Mouse (Mus musculus): Measurements from ENCODE around the gene H3f3a. TPM values are rescaled to one million over a fixed set of nuclear protein-coding genes. Genes with fewer than 3 reads are reported as not detected.

The H3f3a gene
- polyA plus RNA-seq, 1 experiment from 2014 or later = 1,618 TPM

GRCm38 (mm10) chr1:180756711-180757110 is 57.0 kb downstream of the H3f3a start:
- H3K4me2 ChIP-seq = no peak overlapping the region
- WGBS = 90% methylated on average over 2 of the region's 2 CpGs

DNA sequence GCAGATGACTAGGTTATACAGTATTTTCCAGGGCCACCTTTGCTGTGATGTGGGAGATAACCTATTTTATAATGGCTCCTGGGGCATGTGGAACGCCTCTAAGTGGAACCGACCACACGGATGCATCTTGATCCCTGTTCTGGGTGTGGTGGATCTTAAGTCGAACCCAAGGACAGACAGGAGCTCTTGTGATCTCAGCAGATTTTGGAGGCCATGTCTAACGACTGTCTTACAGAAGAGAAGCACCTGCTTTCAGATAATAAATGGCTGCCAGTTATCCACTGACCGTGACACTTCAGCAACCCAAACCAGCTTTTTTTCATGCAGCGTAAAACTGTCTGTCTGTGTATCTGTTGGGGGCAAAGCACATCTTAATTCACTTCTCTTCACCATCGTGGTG is 59.4 kb downstream of the H3f3a start:
- no peaks in the 10 kb centered on the region for H3K9me3 ChIP-seq (replicated peaks)

More at GRCm38 (mm10) chr1:180756711-180757110, 57.0 kb downstream of the H3f3a start:
- Histone ChIP-seq H3K27me3 (no peaks in the 10 kb centered on the region), H3K27ac (no peak overlapping the region), H3K36me3 (peaks cover 23% of the 10 kb centered on the region), H3K4me1 (replicated peaks) (no peaks in the 10 kb centered on the region), H3K9ac (no peak overlapping the region), H3K9me3 (replicated peaks) (no peaks in the 10 kb centered on the region), H3K4me3 (no peak overlapping the region)
- no peak for ATAC-seq (replicated peaks; ENCODE audit: insufficient number of reproducible peaks, insufficient read depth, low FRiP score, low read depth)

DNA sequence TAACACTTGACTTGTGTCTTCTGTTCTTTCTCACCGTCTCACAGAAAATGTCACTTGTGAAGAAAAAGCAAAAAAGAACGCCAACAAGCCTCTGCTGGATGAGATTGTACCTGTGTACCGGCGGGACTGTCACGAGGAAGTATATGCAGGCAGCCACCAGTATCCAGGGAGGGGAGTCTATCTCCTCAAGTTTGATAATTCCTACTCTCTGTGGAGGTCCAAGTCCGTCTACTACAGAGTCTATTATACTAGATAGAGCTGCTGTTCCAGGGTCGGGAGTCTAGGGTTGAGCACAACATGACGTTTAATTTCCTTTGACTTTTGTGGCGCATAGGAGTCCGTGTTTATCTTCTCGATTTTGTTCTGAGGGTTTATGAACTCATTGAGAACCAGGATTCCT is 61.6 kb downstream of the H3f3a start:
- Histone ChIP-seq H3K9ac (no peak overlapping the region), H3K9me3 (replicated peaks) (no peaks in the 10 kb centered on the region), H3K27me3 (no peaks in the 10 kb centered on the region), H3K4me2 (no peak overlapping the region), H3K36me3 (peaks cover 46% of the 10 kb centered on the region), H3K4me3 (no peak overlapping the region), H3K4me1 (replicated peaks) (no peaks in the 10 kb centered on the region), H3K27ac (no peak overlapping the region)
- ATAC-seq (replicated peaks; ENCODE audit: insufficient number of reproducible peaks, insufficient read depth, low FRiP score, low read depth) = no peak
- WGBS = 92% methylated on average over 11 of the region's 11 CpGs

More for the DNA sequence above, 59.4 kb downstream of the H3f3a start:
- no peak overlapping the region for H3K4me3 ChIP-seq
- 86% methylated on average over 8 of the region's 8 CpGs for WGBS
- no peaks in the 10 kb centered on the region for H3K4me1 ChIP-seq (replicated peaks)
- no peak overlapping the region for H3K27ac ChIP-seq
- H3K9ac ChIP-seq = no peak overlapping the region
- no peaks in the 10 kb centered on the region for H3K27me3 ChIP-seq
- no peak overlapping the region for H3K4me2 ChIP-seq
- no peak for ATAC-seq (replicated peaks; ENCODE audit: insufficient number of reproducible peaks, insufficient read depth, low FRiP score, low read depth)
- peaks cover 27% of the 10 kb centered on the region for H3K36me3 ChIP-seq

Other genes starting within 250 kb of the H3f3a start
- 69.2 and 88.7 TPM in 2 replicates for gene Parp1, start 245.0 kb downstream of the H3f3a start, polyA plus RNA-seq (2015; fragmentation: Nextera tagmentation; extraction: Ambion mirVana)
- 12.3 and 13.4 TPM in 2 replicates for gene Lin9, start 172.8 kb downstream of the H3f3a start, polyA plus RNA-seq (2015; fragmentation: Nextera tagmentation; extraction: Ambion mirVana)
- 0.08 TPM in 1 of 2 replicates, not detected in the other for gene Mixl1, start 116.9 kb downstream of the H3f3a start, polyA plus RNA-seq (2015; fragmentation: Nextera tagmentation; extraction: Ambion mirVana)
- gene Acbd3, start 87.9 kb downstream of the H3f3a start, polyA plus RNA-seq (2015; fragmentation: Nextera tagmentation; extraction: Ambion mirVana) = 16.9 and 20.0 TPM in 2 replicates
- 20.8 and 22.8 TPM in 2 replicates for gene Sde2, start 37.2 kb upstream of the H3f3a start, polyA plus RNA-seq (2015; fragmentation: Nextera tagmentation; extraction: Ambion mirVana)
- gene Lefty2, start 79.2 kb upstream of the H3f3a start, polyA plus RNA-seq (2015; fragmentation: Nextera tagmentation; extraction: Ambion mirVana) = 0.05 and 0.14 TPM in 2 replicates
- gene Pycr2, start 90.3 kb upstream of the H3f3a start, polyA plus RNA-seq (2015; fragmentation: Nextera tagmentation; extraction: Ambion mirVana) = 42.1 and 57.9 TPM in 2 replicates
- gene Lefty1, start 121.1 kb upstream of the H3f3a start, polyA plus RNA-seq (2015; fragmentation: Nextera tagmentation; extraction: Ambion mirVana) = 1.0 and 1.5 TPM in 2 replicates
- 10.0 and 12.1 TPM in 2 replicates for gene Tmem63a, start 128.4 kb upstream of the H3f3a start, polyA plus RNA-seq (2015; fragmentation: Nextera tagmentation; extraction: Ambion mirVana)
- 10.0 and 10.7 TPM in 2 replicates for gene Ephx1, start 207.0 kb upstream of the H3f3a start, polyA plus RNA-seq (2015; fragmentation: Nextera tagmentation; extraction: Ambion mirVana)
- gene 9130409I23Rik, start 237.3 kb upstream of the H3f3a start, polyA plus RNA-seq (2015; fragmentation: Nextera tagmentation; extraction: Ambion mirVana) = not detected in 2 replicates